Mouse (Mus musculus): ENCODE results near the gene Cpe.
A peak's percentile ranks its signal among the peaks of the same experiment; 100 is the strongest.

The Cpe gene

DNA sequence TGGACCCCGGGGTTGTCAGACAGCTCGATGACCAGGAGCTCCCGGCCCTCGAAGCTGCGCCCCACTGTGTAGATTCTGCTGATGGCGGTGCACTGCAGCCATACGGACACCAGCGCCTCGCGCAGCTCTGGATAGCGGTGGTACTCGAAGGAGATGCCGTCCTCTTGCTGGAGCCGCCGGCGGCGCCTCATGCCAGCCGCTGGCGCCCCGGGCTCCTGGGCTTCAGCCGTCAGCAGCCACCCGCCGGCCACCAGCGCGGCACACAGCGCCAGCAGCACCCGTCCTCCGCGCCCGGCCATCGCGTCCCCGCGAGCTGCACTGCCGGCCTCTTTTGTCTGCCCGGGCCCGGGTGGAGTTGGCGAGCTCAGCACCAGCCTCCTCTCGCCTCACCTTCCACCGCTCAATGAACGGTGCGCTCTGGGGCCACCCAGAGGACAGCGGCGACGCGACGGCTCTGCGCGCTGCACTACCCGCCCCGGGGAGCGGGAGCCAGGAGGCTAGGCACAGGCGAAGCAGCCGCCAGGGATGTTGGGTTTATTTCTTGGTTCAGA is at the start of gene Cpe:
Cpe (minus strand) TSS at position 404 of the 551 bp plus-strand sequence.
- peak; percentile 83 to 85 for DNase-seq (ENCODE audit: low spot score in 2 of 2)

DNA sequence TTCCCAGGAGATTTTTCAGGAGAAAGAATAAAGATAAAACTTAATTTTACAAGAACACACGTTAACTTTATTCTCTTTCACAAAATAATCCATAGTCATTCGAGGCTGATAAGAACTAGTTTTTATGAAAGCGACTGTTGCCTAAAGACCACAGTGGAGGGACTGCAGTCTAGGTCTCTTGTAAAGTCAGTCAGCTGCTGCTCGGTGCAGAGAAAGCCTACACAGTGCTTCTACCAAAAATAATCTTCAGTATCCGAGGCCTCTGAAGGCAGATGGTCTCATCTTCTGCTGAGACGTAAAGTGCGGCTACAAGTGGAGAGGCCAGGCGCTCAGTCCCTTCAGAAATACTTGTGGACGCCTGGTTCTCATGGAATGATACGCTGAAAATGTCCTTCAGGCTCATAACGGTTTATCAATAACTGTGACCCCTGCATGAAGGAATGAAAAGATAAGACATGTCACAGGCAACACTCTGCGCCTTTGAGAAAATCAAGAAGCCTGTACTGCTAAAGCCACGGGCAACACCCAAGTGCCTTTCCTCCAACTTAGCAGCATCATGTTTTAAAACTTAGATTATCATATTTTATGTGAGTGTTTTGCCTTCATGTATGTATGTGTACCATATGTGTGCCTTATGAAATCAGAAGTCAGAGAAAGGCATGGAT is 47.8 kb upstream of the Cpe start:
- no peak for DNase-seq (ENCODE audit: low spot score in 2 of 2)

DNA sequence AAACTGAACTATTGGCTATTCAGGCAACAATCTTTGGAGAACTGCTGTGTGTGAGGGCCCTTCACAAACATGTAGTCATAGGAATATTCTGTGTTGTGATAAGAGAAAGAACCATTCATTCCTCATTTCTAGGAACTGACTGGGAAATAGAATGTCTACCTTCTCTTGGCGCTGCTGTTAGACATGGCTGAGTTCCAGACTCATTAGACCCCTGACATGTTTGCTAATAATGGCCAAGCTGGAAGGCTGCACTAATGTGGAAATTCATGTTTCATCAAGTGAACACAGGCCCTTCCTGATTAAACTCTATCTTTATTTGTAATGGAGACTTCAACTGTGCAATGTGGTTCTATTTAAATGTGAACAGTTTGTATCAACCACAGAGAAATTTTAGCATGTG is 46.1 kb upstream of the Cpe start:
- no peak for DNase-seq (ENCODE audit: low spot score in 2 of 2)

DNA sequence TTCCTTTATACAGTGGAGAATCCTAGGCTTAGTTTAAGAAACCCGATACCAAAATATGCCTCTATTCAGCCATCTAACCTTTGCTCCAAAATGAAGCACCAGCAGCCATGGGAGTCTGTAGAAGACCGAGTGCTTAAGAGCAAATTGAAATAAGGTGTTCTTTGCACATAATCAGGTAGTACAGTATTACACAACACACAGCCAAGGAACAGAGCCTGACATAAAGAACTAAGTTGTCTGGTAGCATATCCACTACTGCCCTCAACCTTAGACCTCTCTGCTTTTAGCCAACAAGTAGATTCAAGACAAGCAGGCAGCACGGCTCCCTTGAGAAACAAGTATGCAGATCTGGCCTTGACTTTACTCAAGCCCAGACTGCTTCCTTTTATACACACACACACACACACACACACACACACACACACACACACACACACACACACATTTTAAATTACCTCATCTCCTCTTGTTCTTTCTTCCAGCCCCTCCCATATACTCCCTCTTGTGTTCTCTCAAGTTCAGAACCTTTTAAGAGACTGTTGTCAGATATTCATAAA is 44.0 kb upstream of the Cpe start:
- no peak for DNase-seq (ENCODE audit: low spot score in 2 of 2)

DNA sequence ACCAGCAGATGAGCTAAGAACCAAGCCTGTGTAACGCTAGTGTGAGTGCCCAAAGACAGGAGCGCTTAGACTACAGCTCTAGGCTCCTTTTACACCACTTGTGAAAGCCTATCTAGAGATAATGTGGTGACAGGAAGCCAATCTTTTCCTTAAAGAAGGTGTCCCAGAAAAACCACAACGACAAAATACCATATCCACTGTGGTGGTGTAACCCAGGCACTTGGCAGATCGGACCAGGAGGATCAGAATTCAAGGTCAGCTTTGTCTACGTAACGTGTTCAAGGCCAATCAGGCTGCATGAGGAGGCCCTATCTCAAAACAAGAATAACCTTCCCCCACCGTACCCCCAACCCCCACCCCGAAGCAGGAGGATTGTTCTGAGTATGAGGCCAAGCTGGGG is 42.3 kb upstream of the Cpe start:
- DNase-seq (ENCODE audit: low spot score in 2 of 2) = no peak

DNA sequence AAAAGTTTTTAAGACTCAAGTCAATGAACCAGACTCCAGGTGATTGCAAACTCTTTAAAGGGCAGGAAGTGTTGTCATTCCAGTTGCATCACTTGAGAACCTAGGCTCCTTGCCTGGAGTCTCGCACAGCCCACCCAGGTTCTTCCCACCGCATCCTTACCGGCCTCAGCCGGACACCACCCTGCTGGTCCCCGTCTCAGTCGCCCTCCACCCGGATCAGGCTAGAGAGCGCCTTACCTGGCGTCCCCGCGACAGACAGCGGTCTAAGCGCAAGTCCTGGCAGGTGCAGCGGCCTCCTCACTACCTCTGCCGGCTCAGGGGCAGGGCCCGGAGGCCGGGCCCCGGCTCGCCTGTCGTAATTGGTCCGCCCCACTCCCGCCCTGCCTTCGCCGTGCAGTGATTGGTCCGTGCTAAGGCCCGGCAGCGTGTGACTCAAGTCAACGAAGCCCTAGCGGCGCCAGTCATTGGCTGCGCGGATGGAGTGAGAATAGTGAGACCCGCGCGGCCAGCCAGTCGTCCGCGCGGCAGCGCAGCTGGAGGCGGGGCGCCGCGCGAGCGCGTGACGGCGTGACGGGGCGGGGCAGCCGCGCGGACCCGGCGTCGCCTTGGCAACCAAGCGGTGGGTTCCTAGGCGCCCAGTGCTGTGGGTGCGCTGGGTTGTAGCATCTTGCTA is 40.6 kb upstream of the Cpe start, which contains the start of gene Msmo1:
Msmo1 (minus strand) TSS at position 522 of the 673 bp plus-strand sequence.
- peak; percentile 98 to 99 for DNase-seq (ENCODE audit: low spot score in 2 of 2)

- no peak for DNase-seq (ENCODE audit: low spot score in 2 of 2)
Observed at GRCm38 (mm10) chr8:64732596-64732995, 39.7 kb upstream of the Cpe start.

DNA sequence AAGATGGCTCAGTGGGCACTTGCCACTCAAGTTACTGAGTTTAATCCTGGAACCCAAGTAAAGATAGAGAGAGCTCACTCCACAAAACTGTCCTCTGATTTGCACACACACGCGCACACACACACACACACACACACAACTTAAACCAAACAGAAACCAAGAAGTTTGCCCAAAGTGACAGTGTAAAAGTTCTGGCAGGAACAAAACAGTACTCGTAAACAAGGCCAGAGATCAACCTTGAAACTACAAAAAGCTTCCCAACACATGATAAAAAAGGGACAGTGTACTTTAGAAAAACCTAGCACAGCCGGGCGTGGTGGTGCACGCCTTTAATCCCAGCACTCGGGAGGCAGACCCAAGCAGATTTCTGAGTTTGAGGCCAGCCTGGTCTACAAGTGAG is 35.3 kb upstream of the Cpe start:
- no peak for DNase-seq (ENCODE audit: low spot score in 2 of 2)

DNA sequence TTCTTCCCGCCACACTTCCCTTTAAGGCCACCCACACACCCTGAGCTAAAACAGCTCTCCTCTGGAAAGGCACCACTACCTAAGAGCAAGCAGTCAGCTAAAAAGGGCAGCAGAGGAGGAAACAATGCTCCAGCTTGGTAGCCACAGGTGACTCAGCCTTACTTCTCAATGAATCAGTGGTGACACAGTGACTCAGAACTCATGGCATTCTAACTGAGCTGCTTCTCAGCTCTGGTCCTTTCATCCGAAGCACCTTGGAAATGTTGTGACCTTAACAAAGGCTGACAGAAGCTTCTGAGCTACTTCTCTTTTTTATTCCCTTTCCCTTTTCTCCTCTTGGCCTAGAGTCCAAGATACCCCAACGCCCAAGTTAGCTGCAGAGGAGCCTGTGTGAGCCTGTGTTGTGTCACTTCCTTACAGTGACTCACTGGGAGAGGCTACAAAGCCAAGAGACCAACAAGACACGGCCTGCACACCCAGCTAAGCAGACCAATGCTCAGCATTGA is 33.4 kb upstream of the Cpe start:
- DNase-seq (ENCODE audit: low spot score in 2 of 2) = no peak

GRCm38 (mm10) chr8:64723206-64723605 is 30.4 kb upstream of the Cpe start:
- no peak for DNase-seq (ENCODE audit: low spot score in 2 of 2)

- DNase-seq (ENCODE audit: low spot score in 2 of 2) = no peak
Observed at GRCm38 (mm10) chr8:64717868-64718267, 25.0 kb upstream of the Cpe start.

DNA sequence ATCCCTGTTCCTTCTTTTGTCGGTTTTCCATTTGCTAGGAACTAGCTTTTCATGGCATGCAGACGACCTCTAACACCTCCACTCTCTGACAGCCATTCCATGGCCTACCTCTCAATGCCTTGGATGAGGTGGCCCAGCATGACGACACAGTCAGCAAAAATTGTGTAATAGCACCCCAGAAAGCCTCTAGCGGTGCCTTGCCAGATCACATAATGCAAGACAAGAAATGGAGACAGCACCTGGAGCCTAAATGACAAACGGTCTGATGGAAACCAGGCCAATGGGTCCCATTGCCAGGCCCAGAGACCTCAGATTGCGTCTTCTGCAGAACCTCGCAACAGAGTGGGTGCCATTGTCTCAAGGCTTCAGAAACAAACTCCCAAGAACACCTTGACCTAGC is 19.6 kb upstream of the Cpe start:
- DNase-seq (ENCODE audit: low spot score in 2 of 2) = no peak

DNA sequence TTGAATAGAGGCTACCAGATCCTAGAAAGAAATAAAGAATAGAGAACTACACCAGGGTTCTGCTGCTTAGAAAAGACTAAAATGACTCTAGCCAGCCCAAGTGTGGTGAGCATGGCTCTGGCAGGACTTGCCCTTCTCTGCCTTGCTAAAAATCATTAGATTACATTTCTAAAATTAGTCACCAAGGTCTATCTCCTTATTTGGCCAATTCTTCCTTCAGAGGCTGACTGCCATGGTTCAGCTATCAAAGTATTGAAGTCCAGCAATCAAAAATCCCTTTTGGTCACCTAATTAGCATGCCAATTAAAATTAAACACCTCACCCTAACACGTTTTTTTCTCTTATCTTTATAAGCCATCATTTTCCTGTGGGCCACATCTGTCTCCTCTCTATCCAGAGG is 18.7 kb upstream of the Cpe start:
- no peak for DNase-seq (ENCODE audit: low spot score in 2 of 2)

DNA sequence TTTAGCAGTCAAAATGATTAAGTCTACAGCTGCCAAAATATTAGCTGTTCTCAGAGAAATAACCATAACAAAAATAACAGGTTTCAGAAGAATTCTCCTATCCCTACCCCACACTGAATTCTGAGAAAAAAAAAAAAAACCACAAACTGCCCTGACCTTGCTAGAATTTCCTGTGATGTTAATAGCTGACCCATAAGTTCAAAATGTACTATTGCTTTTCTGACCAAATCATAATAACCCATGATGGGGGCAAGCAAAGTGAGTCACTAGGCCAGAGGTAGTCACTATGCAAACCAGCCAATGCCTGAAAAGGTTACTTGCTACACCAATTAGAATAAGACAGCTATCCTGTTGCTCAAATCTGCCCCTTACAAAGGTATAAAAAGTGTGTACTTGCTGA is 14.6 kb upstream of the Cpe start:
- DNase-seq (ENCODE audit: low spot score in 2 of 2) = no peak

- DNase-seq (ENCODE audit: low spot score in 2 of 2) = no peak
Observed at GRCm38 (mm10) chr8:64703191-64703590, 10.3 kb upstream of the Cpe start.

DNA sequence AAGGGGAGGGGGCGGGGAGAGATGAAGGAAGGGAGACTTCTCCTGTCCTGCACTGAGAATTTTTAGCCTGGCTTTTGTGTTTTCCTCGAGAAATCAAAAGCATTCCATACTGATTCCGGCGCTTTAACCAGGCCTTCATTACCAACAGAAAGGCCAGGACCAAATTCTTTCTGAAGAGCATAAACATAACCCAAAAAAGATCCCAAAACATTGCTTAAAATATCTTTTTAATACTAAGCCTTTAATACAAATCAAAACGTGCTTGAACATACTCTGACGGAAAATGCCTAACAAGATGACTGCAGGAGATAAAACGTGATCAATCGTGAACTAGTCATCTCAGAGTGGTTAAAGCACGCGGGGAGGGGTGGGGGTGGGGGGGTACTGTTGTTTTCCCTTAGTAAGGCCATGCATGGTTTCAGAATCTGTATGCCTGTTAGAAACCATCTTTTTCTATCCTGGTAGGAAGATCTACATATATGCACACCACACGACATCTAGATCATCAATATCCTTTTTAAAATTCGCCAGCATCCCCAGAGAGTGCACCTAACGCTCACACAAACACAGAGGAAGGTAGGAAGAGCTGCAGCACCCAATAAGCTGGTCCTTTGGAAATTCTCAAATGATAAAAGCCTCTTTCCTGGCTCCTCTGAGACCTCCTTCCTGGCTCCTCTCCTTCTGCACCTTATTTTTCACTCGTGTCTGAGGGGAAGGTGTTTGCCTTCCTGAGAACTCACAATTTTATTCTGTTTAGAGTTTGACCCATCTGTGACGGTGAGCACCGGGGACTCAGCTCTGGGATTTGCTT is 1.1 kb downstream of the Cpe start:
- DNase-seq (ENCODE audit: low spot score in 2 of 2) = no peak

- no peak for DNase-seq (ENCODE audit: low spot score in 2 of 2)
Observed at GRCm38 (mm10) chr8:64690845-64691244, 2.0 kb downstream of the Cpe start.

- DNase-seq (ENCODE audit: low spot score in 2 of 2) = no peak
Observed at GRCm38 (mm10) chr8:64690306-64690705, 2.5 kb downstream of the Cpe start.

DNA sequence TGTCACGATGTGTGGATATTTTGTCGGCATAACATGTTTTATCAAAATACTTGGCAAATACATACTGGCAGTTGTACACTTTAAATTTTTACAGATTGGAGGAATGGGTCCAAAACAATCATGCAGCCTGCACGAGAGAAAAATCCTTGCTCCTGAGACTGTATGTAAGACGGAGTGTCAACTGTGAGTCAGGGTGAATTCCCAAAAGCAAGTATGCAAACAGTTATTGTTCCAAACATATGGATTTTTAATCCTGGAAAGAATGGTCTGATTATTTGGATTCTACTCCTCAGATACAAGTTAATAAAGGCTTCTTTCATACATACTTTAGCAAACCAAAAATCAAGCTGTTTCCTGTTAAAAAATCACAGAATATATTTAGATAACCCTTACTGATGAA is 4.1 kb downstream of the Cpe start:
- no peak for DNase-seq (ENCODE audit: low spot score in 2 of 2)

DNA sequence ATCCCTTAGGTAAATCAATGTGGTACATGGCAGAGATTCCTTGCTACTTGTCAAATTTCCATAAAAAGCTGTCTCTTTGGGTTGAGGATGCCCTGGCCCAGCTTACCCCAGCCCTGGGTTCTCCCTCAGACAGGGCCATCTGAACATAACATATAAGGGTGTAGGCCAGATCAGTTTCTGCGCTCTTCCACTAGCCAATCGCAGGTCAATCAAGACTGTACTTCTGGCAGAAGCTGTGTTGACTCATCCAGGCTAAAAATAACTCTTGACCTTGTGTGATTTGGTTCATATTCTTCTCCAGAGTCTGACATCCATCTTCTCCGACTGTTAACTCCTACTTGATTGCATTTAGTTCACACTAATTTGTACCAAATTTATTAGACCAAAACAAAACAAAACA is 4.7 kb downstream of the Cpe start:
- no peak for DNase-seq (ENCODE audit: low spot score in 2 of 2)

DNA sequence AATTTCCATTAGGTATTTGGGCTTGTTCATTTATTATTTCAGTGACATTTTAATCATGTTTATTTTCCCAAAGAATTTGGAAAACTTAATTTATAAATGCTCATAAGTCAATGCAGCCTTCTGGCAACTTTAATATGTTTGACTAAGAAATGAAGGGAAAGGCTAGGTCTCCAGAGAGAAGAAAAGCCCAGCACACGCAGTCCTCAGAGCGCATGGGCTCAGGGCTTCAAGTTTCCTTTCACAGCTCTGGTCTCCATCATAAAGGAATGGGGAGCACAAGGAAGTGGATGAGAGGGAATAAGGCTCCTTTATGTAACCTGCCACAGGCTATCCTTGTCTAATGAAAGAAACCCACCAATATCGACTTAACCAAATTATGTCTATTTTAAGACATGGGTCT is 10.4 kb downstream of the Cpe start:
- no peak for DNase-seq (ENCODE audit: low spot score in 2 of 2)

GRCm38 (mm10) chr8:64676381-64676780 is 16.5 kb downstream of the Cpe start:
- DNase-seq (ENCODE audit: low spot score in 2 of 2) = no peak

Data from right cerebral cortex, postnatal 36 days (tissue).